Mouse (Mus musculus) cerebellum, adult (tissue): Measurements from ENCODE around the gene Agpat4.
"Not testable (repeated sequence)": the region's sequence is repeated elsewhere in the genome, so short reads cannot be mapped to it uniquely, and the experiment has no call there.

Experiments
- ATAC-seq: cut with Nextera tagmentation; 2 replicates; pipeline ENCODE4 v1.9.2; 2017; ENCODE audit warnings: mild to moderate bottlenecking, moderate library complexity, mixed read lengths; ENCODE audit not compliant: insufficient number of reproducible peaks, low FRiP score, low TSS enrichment

Agpat4 gene

GRCm38 (mm10) chr17:12121226-12121794 is 2.8 kb downstream of the Agpat4 start:
- ATAC-seq = no peak

- ATAC-seq = not testable (repeated sequence)
Measured at GRCm38 (mm10) chr17:12122262-12122661, 3.8 kb downstream of the Agpat4 start.

- ATAC-seq = no peak
Measured at GRCm38 (mm10) chr17:12123168-12123567, 4.7 kb downstream of the Agpat4 start.

GRCm38 (mm10) chr17:12127056-12127455 is 8.6 kb downstream of the Agpat4 start:
- ATAC-seq = no peak

GRCm38 (mm10) chr17:12128976-12129375 is 10.5 kb downstream of the Agpat4 start:
- no peak for ATAC-seq

- no peak for ATAC-seq
Measured at GRCm38 (mm10) chr17:12131171-12131570, 12.7 kb downstream of the Agpat4 start.

GRCm38 (mm10) chr17:12131581-12131980 is 13.1 kb downstream of the Agpat4 start:
- ATAC-seq = no peak

- ATAC-seq = no peak
Measured at GRCm38 (mm10) chr17:12132904-12133303, 14.4 kb downstream of the Agpat4 start.

GRCm38 (mm10) chr17:12133985-12134384 is 15.5 kb downstream of the Agpat4 start:
- ATAC-seq = no peak

- ATAC-seq = no peak
Measured at GRCm38 (mm10) chr17:12134975-12135633, 16.6 kb downstream of the Agpat4 start.

- no peak for ATAC-seq
Measured at GRCm38 (mm10) chr17:12138355-12138754, 19.9 kb downstream of the Agpat4 start.

GRCm38 (mm10) chr17:12143948-12144364 is 25.5 kb downstream of the Agpat4 start:
- no peak for ATAC-seq

GRCm38 (mm10) chr17:12146132-12146681 is 27.7 kb downstream of the Agpat4 start:
- ATAC-seq = no peak

- no peak for ATAC-seq
Measured at GRCm38 (mm10) chr17:12147830-12148229, 29.3 kb downstream of the Agpat4 start.

GRCm38 (mm10) chr17:12149232-12149861 is 30.8 kb downstream of the Agpat4 start:
- no peak for ATAC-seq

- no peak for ATAC-seq
Measured at GRCm38 (mm10) chr17:12150970-12151369, 32.5 kb downstream of the Agpat4 start.

GRCm38 (mm10) chr17:12154260-12154659 is 35.8 kb downstream of the Agpat4 start:
- no peak for ATAC-seq

GRCm38 (mm10) chr17:12155236-12155635 is 36.7 kb downstream of the Agpat4 start:
- no peak for ATAC-seq

GRCm38 (mm10) chr17:12155872-12156271 is 37.4 kb downstream of the Agpat4 start:
- ATAC-seq = no peak

- ATAC-seq = no peak
Measured at GRCm38 (mm10) chr17:12156661-12157060, 38.2 kb downstream of the Agpat4 start.

GRCm38 (mm10) chr17:12157203-12157602 is 38.7 kb downstream of the Agpat4 start:
- ATAC-seq = no peak
